Mouse (Mus musculus): ENCODE data around the gene Sbf2.

- TF ChIP-seq CTCF (IDR thresholded peaks at IDR 0.05; ENCODE audit: control insufficient read depth, insufficient read depth, insufficient replicate concordance, low read depth, low read length) (no peak), POLR2A (IDR thresholded peaks at IDR 0.05; ENCODE audit: control insufficient read depth, low read depth, low read length) (no peak)
Measured at GRCm38 (mm10) chr7:110624067-110624466, 9.3 kb upstream of the Sbf2 start.
